Mouse (Mus musculus) lung, adult 10 weeks (tissue): ENCODE measurements around the gene Vmn1r90. TPM values are rescaled to one million over a fixed set of nuclear protein-coding genes. Genes with fewer than 3 reads are reported as not detected.

Source experiments
- polyA plus RNA-seq: library from polyadenylated mRNA; stranded (reverse); fragments of 350-450 nt; fragmentation: Illumina TruSeq; extraction: RNeasy Lipid Tissue Mini Kit (QIAGEN cat#74804); gene quantifications from one replicate; pipeline ENCODE4 v1.2.3, GENCODE M21; 2014; ENCODE audit warnings: low read depth, low replicate concordance; ENCODE audit not compliant: insufficient read depth

The Vmn1r90 gene
- polyA plus RNA-seq: not detected

GRCm38 (mm10) chr7:14563406-14563805 lies at the start of gene Vmn1r90:
Gene Vmn1r90, minus strand, starts transcription at chr7:14563506.

Other genes with a start within 250 kb of the Vmn1r90 start
- not detected for gene Obox8, start 229.9 kb downstream of the Vmn1r90 start, polyA plus RNA-seq
- not detected for gene Sult2a8, start 116.7 kb downstream of the Vmn1r90 start, polyA plus RNA-seq
- not detected for gene Sult2a7, start 69.3 kb downstream of the Vmn1r90 start, polyA plus RNA-seq
- gene Obox7, start 96.0 kb upstream of the Vmn1r90 start, polyA plus RNA-seq: not detected